Mouse (Mus musculus): ENCODE data around the gene Tex19.2.
A peak's percentile ranks its signal among the peaks of the same experiment; 100 is the strongest.

Tex19.2 gene

GRCm38 (mm10) chr11:121118577-121118976 is at the start of gene Tex19.2:
TSS of gene Tex19.2 (minus strand) at chr11:121118677.
- no peak for DNase-seq (ENCODE audit: low read depth, low spot score)

DNA sequence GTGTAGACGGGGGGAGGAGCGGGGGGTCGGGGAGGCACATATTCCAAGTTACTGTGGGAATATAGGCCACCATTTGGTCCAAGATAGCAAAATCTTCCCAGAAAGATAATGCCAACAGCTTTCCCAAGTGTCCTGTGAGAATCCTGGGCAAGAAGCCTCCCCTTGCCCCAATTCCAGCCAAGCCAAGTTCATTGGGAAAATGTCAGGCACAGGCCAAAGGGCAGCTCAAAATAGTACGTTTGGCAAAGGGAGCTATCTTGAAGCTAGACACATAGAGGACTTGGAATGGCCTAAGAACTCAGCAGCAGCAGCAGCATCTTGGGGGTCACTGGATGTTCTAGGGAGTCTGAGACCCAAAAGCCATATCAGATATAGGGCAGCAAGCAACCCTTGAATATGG is 45.3 kb upstream of the Tex19.2 start:
- no peak for DNase-seq (ENCODE audit: low read depth, low spot score)

- DNase-seq (ENCODE audit: low read depth, low spot score) = no peak
These were observed 42.3 kb upstream of the Tex19.2 start for GRCm38 (mm10) chr11:121160636-121161346.

DNA sequence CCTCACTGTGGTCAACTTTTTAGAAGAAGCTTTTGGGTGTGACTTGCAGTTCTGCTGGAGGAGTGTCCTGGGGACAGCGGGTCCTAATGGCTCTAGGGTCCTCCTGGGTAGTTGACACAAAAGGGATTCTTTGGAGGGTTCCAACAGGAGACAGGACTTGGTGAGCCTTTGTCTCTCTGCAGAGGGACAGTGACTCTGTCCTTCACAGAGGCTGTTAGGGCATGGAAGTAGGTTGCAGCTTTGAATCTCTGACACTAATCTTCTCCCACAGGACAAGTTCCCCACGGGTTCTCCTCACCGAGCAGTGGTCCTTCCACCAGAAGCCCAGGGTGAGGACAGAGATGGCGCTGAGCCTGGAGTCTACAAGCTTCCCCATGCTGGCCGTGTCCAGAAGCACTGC is 41.5 kb upstream of the Tex19.2 start, which contains the start of gene Uts2r:
Gene Uts2r (plus strand): TSS at position 301 of the 400 bp plus-strand sequence.
- DNase-seq (ENCODE audit: low read depth, low spot score) = no peak

DNA sequence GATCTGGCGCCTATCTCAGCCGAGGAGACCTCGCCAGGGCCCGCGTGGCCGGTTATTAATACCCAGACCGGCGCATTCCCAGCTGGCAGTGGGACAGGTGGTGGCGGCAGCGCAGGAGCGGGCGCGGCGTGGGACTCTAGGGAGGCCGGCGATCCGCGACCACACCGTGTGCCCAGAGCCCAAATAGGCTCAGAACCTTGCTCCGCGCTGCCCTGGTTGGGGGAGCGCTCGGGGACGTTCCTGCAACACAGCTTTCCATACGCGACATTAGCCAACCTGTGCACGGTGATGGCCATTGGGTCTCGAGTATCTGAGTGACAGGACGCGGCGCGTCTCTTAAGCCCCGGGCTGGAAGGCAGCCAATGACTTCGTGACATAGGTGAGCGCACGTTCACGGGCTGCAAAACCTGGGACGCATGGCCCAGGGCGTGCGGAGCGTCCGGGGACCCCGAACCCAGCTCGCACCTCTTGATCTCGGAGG is 38.0 kb upstream of the Tex19.2 start:
- DNase-seq (ENCODE audit: low read depth, low spot score) = no peak

DNA sequence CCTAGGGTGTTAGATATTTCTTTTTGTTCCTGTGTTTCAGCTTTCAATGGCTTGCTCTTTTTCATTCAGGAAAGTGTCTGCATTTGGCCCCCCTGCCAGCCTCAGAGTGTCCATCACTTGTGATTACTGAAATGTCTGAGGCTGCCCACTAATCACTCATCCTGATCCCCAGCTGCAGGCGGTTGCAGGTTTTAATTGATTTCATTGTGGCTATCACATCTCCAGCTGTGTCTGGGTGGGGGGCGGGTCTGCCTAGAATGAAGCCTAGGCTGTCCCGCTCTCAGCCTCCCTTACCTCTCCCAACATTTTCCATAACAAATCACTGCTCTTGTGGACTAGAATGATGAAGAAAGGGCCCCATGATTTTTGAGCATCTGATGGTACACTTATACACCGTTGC is 35.7 kb upstream of the Tex19.2 start:
- DNase-seq (ENCODE audit: low read depth, low spot score) = no peak

GRCm38 (mm10) chr11:121148193-121148592 is 29.7 kb upstream of the Tex19.2 start:
- DNase-seq (ENCODE audit: low read depth, low spot score) = peak; percentile 34

DNA sequence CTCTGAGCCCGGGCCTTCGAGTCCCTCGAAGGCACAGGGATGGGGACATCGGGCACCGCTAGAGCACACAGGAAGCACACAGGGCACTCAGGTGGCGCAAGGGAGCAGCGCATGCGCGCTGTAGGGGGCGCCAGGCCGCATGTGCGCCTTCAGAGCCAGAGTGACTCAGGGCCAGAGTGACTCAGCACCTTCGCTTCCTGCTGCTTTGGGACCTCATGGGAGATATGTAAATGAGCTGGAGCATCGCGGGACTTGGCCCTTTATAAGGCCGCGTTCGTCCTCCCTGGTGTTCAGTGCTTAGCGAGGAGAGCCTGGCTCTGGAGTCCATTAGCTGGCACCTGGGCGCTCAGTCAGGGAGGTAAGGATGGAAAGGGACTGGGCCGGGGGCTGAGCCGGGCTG is 27.4 kb upstream of the Tex19.2 start, which contains the start of gene Tex19.1:
Gene Tex19.1 (plus strand): TSS at position 279 of the 400 bp plus-strand sequence.
- no peak for DNase-seq (ENCODE audit: low read depth, low spot score)

- DNase-seq (ENCODE audit: low read depth, low spot score) = no peak
These were observed 25.0 kb upstream of the Tex19.2 start for GRCm38 (mm10) chr11:121143325-121144015.

- DNase-seq (ENCODE audit: low read depth, low spot score) = no peak
These were observed 20.3 kb upstream of the Tex19.2 start for GRCm38 (mm10) chr11:121138732-121139131.

- no peak for DNase-seq (ENCODE audit: low read depth, low spot score)
These were observed 19.2 kb upstream of the Tex19.2 start for GRCm38 (mm10) chr11:121137682-121138081.

DNA sequence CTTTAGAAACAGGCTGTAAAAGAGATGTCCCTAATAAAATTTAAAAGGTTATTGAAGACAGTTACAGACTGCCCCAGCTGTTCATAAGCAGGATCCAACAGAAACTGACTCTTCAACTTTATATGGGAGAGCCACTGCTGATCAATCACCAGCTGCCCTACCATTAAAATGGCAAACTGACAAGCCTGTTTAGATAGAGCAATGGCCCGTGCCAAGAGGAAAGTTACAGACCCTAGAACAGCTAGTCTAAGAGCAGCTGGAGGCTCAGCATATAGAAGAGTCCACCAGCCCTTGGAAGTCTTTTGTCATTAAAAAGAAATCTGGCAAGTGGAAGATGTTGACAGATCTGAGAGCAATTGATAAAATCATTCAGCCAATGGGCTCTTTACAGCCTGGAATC is 16.1 kb upstream of the Tex19.2 start:
- no peak for DNase-seq (ENCODE audit: low read depth, low spot score)

DNA sequence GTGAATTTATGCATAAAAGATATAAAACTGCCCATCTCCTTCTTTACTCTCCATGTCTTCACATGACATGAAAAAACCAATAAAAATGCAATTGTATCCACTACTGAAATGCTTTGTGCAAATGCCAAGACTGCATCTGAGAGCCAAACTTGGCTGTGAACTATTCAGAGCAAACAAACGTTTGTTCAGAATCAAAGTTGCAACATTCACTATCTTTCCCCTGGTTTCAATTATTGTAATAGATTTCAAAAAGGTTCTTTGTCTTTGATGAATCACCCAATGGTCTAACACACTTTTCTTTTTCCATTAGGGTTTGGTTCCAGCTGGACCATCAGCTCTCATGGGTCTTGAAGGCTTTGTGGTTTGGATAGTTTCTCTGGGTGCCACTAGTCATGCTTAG is 11.1 kb upstream of the Tex19.2 start:
- DNase-seq (ENCODE audit: low read depth, low spot score) = no peak

- DNase-seq (ENCODE audit: low read depth, low spot score) = no peak
These were observed 9.0 kb upstream of the Tex19.2 start for GRCm38 (mm10) chr11:121127441-121127840.

GRCm38 (mm10) chr11:121126395-121126794 is 7.9 kb upstream of the Tex19.2 start:
- peak; percentile 66 for DNase-seq (ENCODE audit: low read depth, low spot score)

GRCm38 (mm10) chr11:121125522-121126172 is 7.2 kb upstream of the Tex19.2 start:
- DNase-seq (ENCODE audit: low read depth, low spot score) = no peak

- DNase-seq (ENCODE audit: low read depth, low spot score) = no peak
These were observed 5.0 kb upstream of the Tex19.2 start for GRCm38 (mm10) chr11:121123438-121123837.

DNA sequence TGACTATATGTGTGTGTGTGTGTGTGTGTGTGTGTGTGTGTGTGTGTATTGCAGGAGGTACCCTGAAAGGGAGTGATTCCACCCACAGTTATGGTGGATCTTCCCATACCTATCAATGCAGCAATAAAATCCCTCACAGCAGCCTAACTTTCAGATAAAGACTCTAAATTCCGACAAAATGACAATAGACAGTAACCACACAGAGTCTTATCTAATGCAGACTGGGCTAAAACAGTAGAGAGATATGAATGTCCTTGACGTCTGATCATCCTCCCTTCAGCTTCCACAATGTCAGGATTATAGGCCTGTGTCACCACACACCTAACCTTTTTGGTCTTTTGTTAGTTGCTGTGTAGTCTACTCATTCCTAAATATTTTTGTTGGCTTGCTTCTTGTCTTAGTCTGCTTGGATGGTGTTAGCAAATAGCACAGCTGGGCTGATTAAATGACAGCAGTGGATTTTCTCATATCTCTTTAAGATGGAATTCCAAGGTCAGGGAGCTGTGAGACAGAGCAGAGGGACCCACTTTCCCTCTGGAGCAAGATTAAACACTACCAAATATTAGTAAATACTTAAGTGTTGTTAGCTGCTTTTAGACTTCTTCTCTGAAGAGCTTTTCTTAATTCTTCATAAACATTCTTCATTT is 3.7 kb upstream of the Tex19.2 start:
- DNase-seq (ENCODE audit: low read depth, low spot score) = no peak

DNA sequence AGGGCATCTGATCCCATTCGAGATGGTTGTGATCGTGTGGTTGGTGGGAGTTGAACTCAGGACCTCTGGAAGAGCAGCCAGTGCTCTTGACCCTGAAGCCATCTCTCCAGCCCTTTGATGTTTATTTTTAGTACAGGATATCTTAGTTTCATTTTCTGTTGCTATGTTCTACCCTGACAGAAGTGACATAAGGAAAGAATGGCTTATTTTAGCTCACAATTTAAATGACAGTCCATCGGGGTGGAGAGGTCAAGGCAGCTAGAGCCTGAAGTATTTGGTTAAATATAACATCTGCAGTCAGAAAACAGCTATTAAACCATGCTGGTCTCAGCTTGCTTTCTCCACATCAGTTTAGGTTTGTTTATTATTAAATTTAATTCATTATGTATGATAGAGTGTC is 2.7 kb upstream of the Tex19.2 start:
- no peak for DNase-seq (ENCODE audit: low read depth, low spot score)

DNA sequence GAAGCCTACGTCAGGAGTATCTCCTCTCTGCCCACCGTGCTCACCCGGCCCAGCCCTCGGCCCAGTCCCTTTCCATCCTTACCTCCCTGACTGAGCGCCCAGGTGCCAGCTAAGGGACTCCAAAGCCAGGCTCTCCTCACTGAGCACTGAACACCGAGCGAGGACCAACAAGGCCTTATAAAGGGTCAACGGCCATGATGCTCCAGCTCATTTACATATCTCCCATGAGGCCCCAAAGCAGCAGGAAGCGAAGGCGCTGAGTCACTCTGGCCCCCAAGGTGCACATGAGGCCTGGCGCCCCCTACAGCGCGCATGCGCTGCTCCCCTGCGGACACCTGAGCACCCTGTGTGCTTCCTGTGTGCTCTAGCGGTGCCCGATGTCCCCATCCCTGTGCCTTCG is 371 bp downstream of the Tex19.2 start:
- no peak for DNase-seq (ENCODE audit: low read depth, low spot score)

DNA sequence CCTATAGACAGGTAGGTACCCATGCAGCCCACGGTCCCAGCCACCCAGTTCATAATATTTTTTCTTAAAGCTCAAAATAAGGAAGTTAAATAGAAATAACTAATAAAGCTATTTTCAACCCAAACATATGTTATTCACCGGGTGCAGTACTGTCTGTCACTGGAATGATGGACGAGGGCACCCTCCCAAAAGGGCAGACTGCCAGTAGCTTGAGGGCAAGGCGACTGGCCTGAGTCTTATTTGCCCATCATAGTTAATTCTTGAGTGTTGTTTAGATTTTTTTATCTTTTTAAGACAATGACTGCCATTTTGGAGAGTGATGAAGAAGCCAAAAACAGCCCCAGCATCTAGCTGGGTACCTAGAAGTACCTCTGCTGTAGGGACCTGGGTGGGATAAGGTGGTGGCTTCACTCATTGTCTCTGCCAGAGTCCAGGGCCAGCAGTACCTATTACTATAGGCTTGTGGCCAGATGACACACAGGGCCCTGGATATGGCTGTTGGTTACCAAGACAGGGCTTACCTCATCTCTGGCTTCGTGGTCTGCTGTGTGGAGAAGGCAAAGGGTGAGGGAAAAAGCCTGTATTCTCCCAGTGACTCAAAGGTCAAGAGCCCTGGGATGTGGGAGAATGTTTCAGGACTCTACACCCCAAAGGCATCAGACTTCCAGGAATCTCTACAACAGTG is 6.2 kb downstream of the Tex19.2 start:
- DNase-seq (ENCODE audit: low read depth, low spot score) = no peak
